Mouse (Mus musculus): ENCODE data around the gene Mx1.

The Mx1 gene

DNA sequence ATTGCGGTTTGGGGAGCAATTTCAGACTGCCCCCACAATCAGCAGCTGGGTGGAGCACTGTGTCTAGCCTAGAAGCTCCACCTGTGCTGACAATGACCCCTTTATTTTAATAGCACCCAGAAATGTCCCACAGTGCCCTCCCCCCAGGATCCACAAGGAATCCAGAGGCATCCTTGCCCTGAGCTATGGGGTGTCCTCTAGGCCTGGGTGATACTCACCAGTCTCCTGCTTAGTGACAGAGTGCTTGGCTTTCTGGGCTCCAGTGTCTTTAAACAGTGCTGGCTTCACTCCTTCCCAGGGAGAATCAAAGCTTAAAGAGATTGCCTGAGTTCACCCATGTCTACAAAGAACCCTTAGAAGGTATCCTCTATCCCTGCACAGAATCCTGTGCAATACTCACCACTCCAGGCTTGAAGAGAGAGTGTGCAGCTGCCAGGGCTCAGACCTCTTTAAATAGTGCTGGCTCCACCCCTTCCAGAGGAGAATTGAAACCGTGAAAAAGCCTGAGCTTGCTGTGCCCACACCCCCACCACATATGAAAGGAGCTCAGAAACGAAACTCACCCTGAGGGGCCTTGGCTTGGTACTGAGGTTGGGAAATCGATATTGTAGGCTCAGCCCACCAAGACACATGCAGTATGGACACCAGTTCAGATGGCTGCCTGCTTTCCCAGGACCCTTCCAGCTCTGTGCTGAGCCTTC lies at the start of gene Mx1:
Mx1 (minus strand) TSS at position 427 of the 701 bp plus-strand sequence.
- DNase-seq (ENCODE audit: low spot score), result no peak

- peak; percentile 51 for DNase-seq (ENCODE audit: low spot score)
Observed at GRCm38 (mm10) chr16:97512347-97512751, 49.6 kb upstream of the Mx1 start.

GRCm38 (mm10) chr16:97511495-97511894 lies 48.8 kb upstream of the Mx1 start:
- no peak for DNase-seq (ENCODE audit: low spot score)

GRCm38 (mm10) chr16:97510849-97511248 lies 48.1 kb upstream of the Mx1 start:
- DNase-seq (ENCODE audit: low spot score), result no peak

DNA sequence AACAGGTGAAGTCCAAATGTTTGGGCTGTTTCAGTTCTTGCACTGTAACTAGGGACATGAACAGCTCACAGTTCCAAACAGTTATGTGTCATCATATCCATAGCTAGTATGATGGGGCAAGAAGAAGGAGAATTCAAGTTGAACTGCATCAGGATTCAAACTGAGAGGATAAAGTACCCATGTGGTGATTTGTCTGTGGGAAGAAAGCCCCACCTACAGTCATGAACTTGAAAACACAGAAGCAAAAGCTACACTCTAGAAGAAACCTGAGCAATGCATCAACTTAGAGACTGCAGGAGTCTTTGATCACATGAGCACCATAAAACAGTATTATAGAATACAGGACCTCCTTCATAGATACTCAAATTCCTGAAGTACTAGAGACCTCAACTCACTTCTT lies 45.1 kb upstream of the Mx1 start:
- no peak for DNase-seq (ENCODE audit: low spot score)

GRCm38 (mm10) chr16:97504793-97505192 lies 42.1 kb upstream of the Mx1 start:
- no peak for DNase-seq (ENCODE audit: low spot score)

GRCm38 (mm10) chr16:97503849-97504248 lies 41.1 kb upstream of the Mx1 start:
- DNase-seq (ENCODE audit: low spot score), result no peak

DNA sequence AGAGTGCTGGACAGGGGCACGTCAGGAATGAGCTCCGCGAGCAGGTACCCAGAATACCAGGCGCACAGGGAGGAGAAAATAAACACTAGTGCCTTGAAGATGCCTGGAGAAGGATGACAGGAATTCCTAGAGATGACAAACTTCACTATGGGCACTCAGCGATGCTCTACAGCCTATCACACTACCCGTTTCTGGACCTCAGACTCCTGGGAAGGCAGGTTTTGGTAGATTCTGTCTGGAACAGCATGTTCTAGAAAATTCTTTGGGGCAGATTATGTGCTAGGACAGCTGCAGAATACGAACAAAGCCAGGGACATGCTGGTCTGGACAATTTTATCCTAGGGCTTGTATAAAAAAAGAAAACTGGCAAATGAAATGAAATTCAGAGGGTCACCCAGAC lies 38.2 kb upstream of the Mx1 start:
- no peak for DNase-seq (ENCODE audit: low spot score)

- no peak for DNase-seq (ENCODE audit: low spot score)
Observed at GRCm38 (mm10) chr16:97499450-97499849, 36.7 kb upstream of the Mx1 start.

DNA sequence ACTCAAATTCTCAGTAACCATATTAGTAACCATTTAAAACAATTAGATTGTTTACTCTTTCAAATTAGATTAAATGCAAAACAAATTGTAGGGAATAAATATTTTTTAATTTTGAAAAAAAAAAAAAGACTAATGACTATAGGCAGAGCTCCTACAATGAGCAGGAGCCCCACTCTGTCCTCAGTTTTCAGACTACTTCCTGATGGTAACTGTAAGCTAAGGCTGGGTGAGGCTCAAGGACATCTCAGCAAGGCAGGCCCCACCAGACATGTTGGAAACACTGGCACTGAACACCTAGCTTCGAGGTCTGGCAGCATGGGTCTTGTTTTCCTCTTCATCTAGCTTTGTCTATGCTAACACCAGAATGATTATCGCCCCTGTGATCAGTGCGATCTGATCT lies 35.4 kb upstream of the Mx1 start:
- no peak for DNase-seq (ENCODE audit: low spot score)

DNA sequence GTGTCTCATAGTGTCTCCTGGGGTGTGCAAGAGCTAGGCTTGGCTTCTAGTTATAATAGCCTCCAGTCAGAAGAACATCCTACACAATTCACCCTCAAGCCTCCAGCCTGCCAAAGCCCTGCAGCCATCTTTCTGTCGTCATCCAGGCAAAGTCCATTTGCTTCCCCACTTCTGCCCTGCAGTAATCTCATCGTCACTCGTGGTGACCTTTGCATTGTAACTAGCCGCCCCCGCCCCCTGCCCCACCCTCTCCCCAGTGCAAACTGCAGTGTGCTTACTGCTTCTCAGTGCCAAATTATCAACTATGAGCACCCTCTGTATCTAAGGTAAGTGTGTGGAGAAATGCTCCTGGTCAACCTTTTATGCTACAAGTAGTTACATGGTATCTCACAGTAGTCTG lies 35.0 kb upstream of the Mx1 start:
- DNase-seq (ENCODE audit: low spot score), result no peak

DNA sequence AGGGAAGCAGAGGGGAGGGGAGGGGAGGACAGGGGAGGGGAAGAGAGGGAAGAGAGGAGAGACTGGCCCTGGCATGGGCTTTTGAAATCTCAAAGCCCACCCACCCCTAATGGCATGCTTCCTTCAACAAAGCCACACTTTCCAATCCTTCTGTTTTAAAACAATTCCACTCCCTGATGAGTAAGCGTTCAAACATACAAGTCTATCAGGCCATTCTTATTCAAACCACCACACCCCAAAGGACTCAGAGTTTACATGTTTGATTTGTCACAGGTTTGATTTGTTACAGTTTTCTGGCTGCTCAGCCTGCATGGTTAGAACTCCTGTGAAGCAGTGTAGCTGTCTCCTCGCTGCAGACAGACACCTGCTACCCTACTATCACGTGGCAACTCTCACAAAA lies 33.3 kb upstream of the Mx1 start:
- DNase-seq (ENCODE audit: low spot score), result no peak

- no peak for DNase-seq (ENCODE audit: low spot score)
Observed at GRCm38 (mm10) chr16:97492369-97492768, 29.7 kb upstream of the Mx1 start.

- DNase-seq (ENCODE audit: low spot score), result no peak
Observed at GRCm38 (mm10) chr16:97478655-97479054, 15.9 kb upstream of the Mx1 start.

GRCm38 (mm10) chr16:97476524-97476923 lies 13.8 kb upstream of the Mx1 start:
- no peak for DNase-seq (ENCODE audit: low spot score)

DNA sequence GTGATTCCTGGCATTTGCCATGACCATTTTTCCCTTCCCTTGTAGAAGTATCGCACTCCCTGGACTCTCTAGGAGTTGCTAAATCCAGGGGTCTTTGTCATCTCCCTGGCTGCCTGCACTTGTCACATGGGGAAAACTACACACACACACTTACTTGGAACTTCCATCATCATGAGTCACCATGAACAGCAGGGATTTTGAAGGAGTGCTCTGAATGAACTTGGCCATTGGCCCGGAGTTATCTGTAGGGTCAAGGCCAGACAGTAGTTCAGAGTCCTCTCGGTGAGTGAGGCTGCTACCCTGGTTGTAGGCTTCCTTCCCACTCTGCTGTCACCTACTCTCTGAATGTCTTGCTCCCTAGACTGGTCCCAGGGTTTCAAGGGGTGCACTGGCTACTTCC lies 12.9 kb upstream of the Mx1 start:
- peak; percentile 51 for DNase-seq (ENCODE audit: low spot score)

- DNase-seq (ENCODE audit: low spot score), result no peak
Observed at GRCm38 (mm10) chr16:97474671-97475070, 12.0 kb upstream of the Mx1 start.

GRCm38 (mm10) chr16:97467993-97468791 lies 5.5 kb upstream of the Mx1 start:
- no peak for DNase-seq (ENCODE audit: low spot score)

GRCm38 (mm10) chr16:97467472-97467871 lies 4.8 kb upstream of the Mx1 start:
- no peak for DNase-seq (ENCODE audit: low spot score)

- no peak for DNase-seq (ENCODE audit: low spot score)
Observed at GRCm38 (mm10) chr16:97466182-97466957, 3.7 kb upstream of the Mx1 start.

GRCm38 (mm10) chr16:97461271-97461670 lies 1.4 kb downstream of the Mx1 start:
- no peak for DNase-seq (ENCODE audit: low spot score)

DNA sequence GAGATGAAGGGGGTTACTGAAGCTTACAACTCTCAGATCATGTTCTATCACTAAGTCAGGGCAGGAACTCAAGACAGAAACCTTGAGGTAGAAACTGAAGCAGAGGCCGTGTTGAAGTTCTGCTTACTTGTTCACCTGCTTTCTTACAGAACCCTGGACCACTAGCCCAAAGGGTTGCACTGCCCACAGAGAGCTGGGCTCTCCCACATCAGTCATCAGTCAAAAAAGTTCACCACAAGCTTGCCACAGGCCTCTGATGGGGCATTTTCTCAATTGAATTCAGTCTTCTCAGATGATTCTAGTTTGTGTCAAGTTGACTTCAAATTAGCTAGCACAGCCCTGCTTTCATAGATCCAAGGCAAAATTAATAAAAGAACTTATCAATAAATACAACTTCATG lies 2.9 kb downstream of the Mx1 start:
- DNase-seq (ENCODE audit: low spot score), result no peak

DNA sequence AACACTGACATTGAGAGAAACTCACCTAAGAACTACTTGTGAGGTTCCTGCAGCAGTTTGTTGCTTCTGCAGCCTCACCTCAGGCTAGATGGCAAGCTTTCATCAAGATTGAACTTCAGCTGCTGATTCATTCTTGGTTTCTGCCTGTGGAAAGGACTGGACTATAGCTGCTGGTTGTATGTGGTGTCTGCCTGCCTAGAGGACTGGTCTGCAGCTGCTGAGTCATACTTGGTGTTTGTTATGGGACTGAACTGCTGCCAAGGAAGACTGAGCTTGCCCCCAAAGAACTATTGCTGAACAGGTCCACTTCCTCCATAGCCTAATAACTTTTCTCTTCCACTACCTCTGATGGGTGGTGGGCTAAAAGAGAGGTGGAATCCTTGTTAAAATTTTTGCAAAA lies 15.3 kb downstream of the Mx1 start:
- no peak for DNase-seq (ENCODE audit: low spot score)
